Mouse (Mus musculus): ENCODE measurements around the gene Sh3bp2. TPM values are rescaled to one million over a fixed set of nuclear protein-coding genes. Genes with fewer than 3 reads are reported as not detected.
A peak's percentile ranks its signal among the peaks of the same experiment; 100 is the strongest.

The Sh3bp2 gene
- polyA plus RNA-seq, 1 experiment: 14.3 TPM

GRCm38 (mm10) chr5:34530116-34530515, 4.5 kb downstream of the Sh3bp2 start:
- Histone ChIP-seq H3K4me2 (ENCODE audit: low read depth) (peak overlapping the region; percentile 30), H3K4me3 (no peak overlapping the region), H3K27me3 (ENCODE audit: control insufficient read depth, insufficient read depth, insufficient read length) (no peaks in the 10 kb centered on the region), H3K36me3 (ENCODE audit: control insufficient read depth, insufficient read depth) (no peaks in the 10 kb centered on the region), H3K79me2 (ENCODE audit: control insufficient read depth, insufficient read depth) (peaks cover 49% of the 10 kb centered on the region), H3ac (ENCODE audit: control insufficient read depth, insufficient read length) (no peak overlapping the region)
- TF ChIP-seq REST (IDR thresholded peaks at IDR 0.05; ENCODE audit: insufficient read depth, insufficient read length): no peak
- no peak for TF ChIP-seq MYOD1 (IDR thresholded peaks at IDR 0.05; ENCODE audit: control insufficient read depth in 1 of 3, insufficient read length in 2 of 3, low read depth in 2 of 3)
- no peak for TF ChIP-seq POLR2A (IDR thresholded peaks at IDR 0.05; ENCODE audit: insufficient read length, low read depth)
- no peak for TF ChIP-seq CEBPB (IDR thresholded peaks at IDR 0.05; ENCODE audit: insufficient read depth, poor library complexity, severe bottlenecking)
- no peak for TF ChIP-seq E2F4 (IDR thresholded peaks at IDR 0.05; ENCODE audit: insufficient read depth)
- TF ChIP-seq MAX (IDR thresholded peaks at IDR 0.05; ENCODE audit: low read depth): no peak
- no peak for TF ChIP-seq SRF (IDR thresholded peaks at IDR 0.05; ENCODE audit: control insufficient read depth, insufficient read length, low read depth)
- TF ChIP-seq TCF3 (IDR thresholded peaks at IDR 0.05; ENCODE audit: insufficient read length, low read depth): no peak
- no peak for TF ChIP-seq POLR2AphosphoS2 (IDR thresholded peaks at IDR 0.05; ENCODE audit: insufficient read length, low read depth)
- TF ChIP-seq USF1 (IDR thresholded peaks at IDR 0.05; ENCODE audit: low read depth): no peak
- TF ChIP-seq TCF12 (IDR thresholded peaks at IDR 0.05; ENCODE audit: insufficient read depth, poor library complexity, severe bottlenecking): no peak

GRCm38 (mm10) chr5:34530687-34531086, 5.0 kb downstream of the Sh3bp2 start:
- TF ChIP-seq MYOD1 (IDR thresholded peaks at IDR 0.05; ENCODE audit: control insufficient read depth in 1 of 3, insufficient read length in 2 of 3, low read depth in 2 of 3): peak in 1 of 3 experiments; percentile 72
- TF ChIP-seq MYOG (IDR thresholded peaks at IDR 0.05; ENCODE audit: control insufficient read depth in 1 of 3, insufficient read depth in 1 of 3, insufficient read length in 2 of 3, low read depth in 2 of 3): peak in 1 of 3 experiments; percentile 48
- no peak for TF ChIP-seq CEBPB (IDR thresholded peaks at IDR 0.05; ENCODE audit: insufficient read depth, poor library complexity, severe bottlenecking)
- Histone ChIP-seq H3K4me3 (no peak overlapping the region), H3K79me2 (ENCODE audit: control insufficient read depth, insufficient read depth) (peaks cover 49% of the 10 kb centered on the region), H3ac (ENCODE audit: control insufficient read depth, insufficient read length) (no peak overlapping the region), H3K27me3 (ENCODE audit: control insufficient read depth, insufficient read depth, insufficient read length) (no peaks in the 10 kb centered on the region), H3K4me2 (ENCODE audit: low read depth) (peak overlapping the region; percentile 30), H3K36me3 (ENCODE audit: control insufficient read depth, insufficient read depth) (no peaks in the 10 kb centered on the region)

GRCm38 (mm10) chr5:34533066-34533465, 7.4 kb downstream of the Sh3bp2 start:
- no peaks in the 10 kb centered on the region for H3K36me3 ChIP-seq (ENCODE audit: control insufficient read depth, insufficient read depth)
- peaks cover 40% of the 10 kb centered on the region for H3K79me2 ChIP-seq (ENCODE audit: control insufficient read depth, insufficient read depth)
- no peak for TF ChIP-seq MAX (IDR thresholded peaks at IDR 0.05; ENCODE audit: low read depth)
- TF ChIP-seq USF1 (IDR thresholded peaks at IDR 0.05; ENCODE audit: low read depth): no peak
- TF ChIP-seq E2F4 (IDR thresholded peaks at IDR 0.05; ENCODE audit: insufficient read depth): no peak
- no peak overlapping the region for H3ac ChIP-seq (ENCODE audit: control insufficient read depth, insufficient read length)
- H3K4me3 ChIP-seq: no peak overlapping the region
- no peaks in the 10 kb centered on the region for H3K27me3 ChIP-seq (ENCODE audit: control insufficient read depth, insufficient read depth, insufficient read length)
- peak overlapping the region; percentile 56 for H3K4me2 ChIP-seq (ENCODE audit: low read depth)

- Histone ChIP-seq H3ac (ENCODE audit: control insufficient read depth, insufficient read length) (no peak overlapping the region), H3K4me2 (ENCODE audit: low read depth) (peak overlapping the region; percentile 56), H3K27me3 (ENCODE audit: control insufficient read depth, insufficient read depth, insufficient read length) (no peaks in the 10 kb centered on the region), H3K79me2 (ENCODE audit: control insufficient read depth, insufficient read depth) (peaks cover 34% of the 10 kb centered on the region), H3K4me3 (no peak overlapping the region), H3K36me3 (ENCODE audit: control insufficient read depth, insufficient read depth) (no peaks in the 10 kb centered on the region)
- peak in 2 of 3 experiments; percentile 83 to 88 for TF ChIP-seq MYOD1 (IDR thresholded peaks at IDR 0.05; ENCODE audit: control insufficient read depth in 1 of 3, insufficient read length in 2 of 3, low read depth in 2 of 3)
- no peak for TF ChIP-seq SRF (IDR thresholded peaks at IDR 0.05; ENCODE audit: control insufficient read depth, insufficient read length, low read depth)
- TF ChIP-seq POLR2AphosphoS2 (IDR thresholded peaks at IDR 0.05; ENCODE audit: insufficient read length, low read depth): no peak
- no peak for TF ChIP-seq MAX (IDR thresholded peaks at IDR 0.05; ENCODE audit: low read depth)
- TF ChIP-seq MYOG (IDR thresholded peaks at IDR 0.05; ENCODE audit: control insufficient read depth in 1 of 3, insufficient read depth in 1 of 3, insufficient read length in 2 of 3, low read depth in 2 of 3): peak in 1 of 3 experiments; percentile 83
- TF ChIP-seq CEBPB (IDR thresholded peaks at IDR 0.05; ENCODE audit: insufficient read depth, poor library complexity, severe bottlenecking): no peak
- peak; percentile 37 for TF ChIP-seq TCF3 (IDR thresholded peaks at IDR 0.05; ENCODE audit: insufficient read length, low read depth)
- TF ChIP-seq USF1 (IDR thresholded peaks at IDR 0.05; ENCODE audit: low read depth): peak; percentile 46
- no peak for TF ChIP-seq REST (IDR thresholded peaks at IDR 0.05; ENCODE audit: insufficient read depth, insufficient read length)
- no peak for TF ChIP-seq E2F4 (IDR thresholded peaks at IDR 0.05; ENCODE audit: insufficient read depth)
- TF ChIP-seq TCF12 (IDR thresholded peaks at IDR 0.05; ENCODE audit: insufficient read depth, poor library complexity, severe bottlenecking): no peak
- no peak for TF ChIP-seq POLR2A (IDR thresholded peaks at IDR 0.05; ENCODE audit: insufficient read length, low read depth)
Measured at GRCm38 (mm10) chr5:34533820-34534219, 8.2 kb downstream of the Sh3bp2 start.

- H3K27me3 ChIP-seq (ENCODE audit: control insufficient read depth, insufficient read depth, insufficient read length): no peaks in the 10 kb centered on the region
- H3K36me3 ChIP-seq (ENCODE audit: control insufficient read depth, insufficient read depth): no peaks in the 10 kb centered on the region
- H3K4me3 ChIP-seq: no peak overlapping the region
- H3K79me2 ChIP-seq (ENCODE audit: control insufficient read depth, insufficient read depth): peaks cover 41% of the 10 kb centered on the region
- H3ac ChIP-seq (ENCODE audit: control insufficient read depth, insufficient read length): no peak overlapping the region
- TF ChIP-seq REST (IDR thresholded peaks at IDR 0.05; ENCODE audit: insufficient read depth, insufficient read length) (no peak), USF1 (IDR thresholded peaks at IDR 0.05; ENCODE audit: low read depth) (no peak), CEBPB (IDR thresholded peaks at IDR 0.05; ENCODE audit: insufficient read depth, poor library complexity, severe bottlenecking) (peak; percentile 55), MAX (IDR thresholded peaks at IDR 0.05; ENCODE audit: low read depth) (no peak), POLR2A (IDR thresholded peaks at IDR 0.05; ENCODE audit: insufficient read length, low read depth) (no peak), SRF (IDR thresholded peaks at IDR 0.05; ENCODE audit: control insufficient read depth, insufficient read length, low read depth) (peak; percentile 14), E2F4 (IDR thresholded peaks at IDR 0.05; ENCODE audit: insufficient read depth) (no peak), POLR2AphosphoS2 (IDR thresholded peaks at IDR 0.05; ENCODE audit: insufficient read length, low read depth) (peak; percentile 11), TCF3 (IDR thresholded peaks at IDR 0.05; ENCODE audit: insufficient read length, low read depth) (peak; percentile 81), MYOD1 (IDR thresholded peaks at IDR 0.05; ENCODE audit: control insufficient read depth in 1 of 3, insufficient read length in 2 of 3, low read depth in 2 of 3) (peak; percentile 73 to 98 (median 97)), MYOG (IDR thresholded peaks at IDR 0.05; ENCODE audit: control insufficient read depth in 1 of 3, insufficient read depth in 1 of 3, insufficient read length in 2 of 3, low read depth in 2 of 3) (peak; percentile 86 to 99 (median 97)), TCF12 (IDR thresholded peaks at IDR 0.05; ENCODE audit: insufficient read depth, poor library complexity, severe bottlenecking) (peak; percentile 88)
- peak overlapping the region; percentile 61 for H3K4me2 ChIP-seq (ENCODE audit: low read depth)
Measured at GRCm38 (mm10) chr5:34534776-34535581, 9.3 kb downstream of the Sh3bp2 start.
